Comparison of ENCODE assay signal across 18 mouse cellular contexts in genomic region chr14:103222356-103222755, GRCm38 (mm10).
DNase-seq lines count a peak whose midpoint lies in the region; ATAC-seq and TF ChIP-seq lines count a peak whose summit lies in the region.
"Had no signal": no experiment of that assay in that cellular context is flagged by ENCODE, and none has a peak within 500 bp of the region (broad histone marks: within the 10 kb centered on the region; RNA-seq: fewer than 3 reads in every experiment).

No protein-coding gene starts in this region.

- TF ChIP-seq CTCF in midbrain, postnatal 0 days (IDR thresholded peaks at IDR 0.05): no peak

- DNase-seq in forebrain, embryonic 10.5 days (ENCODE audit: extremely low spot score, low spot score): no peak
- DNase-seq in midbrain, postnatal 0 days (ENCODE audit: low spot score): peak; percentile 68
- peak; percentile 34 to 65 for DNase-seq in cerebellum, postnatal 25 days
- DNase-seq in urinary bladder, postnatal 4 days (ENCODE audit: low spot score in 2 of 2): no peak
- no peak for DNase-seq in kidney, postnatal 36 days
- DNase-seq: adrenal gland, adult 8-10 months; gastrocnemius, postnatal 36 days; heart, postnatal 10 days; kidney, adult 2 months; kidney, postnatal 14 days; lung, postnatal 10 days; thymus, postnatal 4 days had no signal

- ATAC-seq in forebrain, embryonic 12.5 days (ENCODE audit: low FRiP score): peak; percentile 53; the same call in 1 of the 2 replicates
- no peak for ATAC-seq in midbrain, postnatal 0 days (ENCODE audit: low FRiP score)
- no peak for ATAC-seq in midbrain, embryonic 16.5 days
- no peak for ATAC-seq in erythroid progenitor cell, adult 5-6 weeks (replicated peaks; ENCODE audit: low FRiP score, poor library complexity, severe bottlenecking)

- H3K4me2 ChIP-seq in forebrain, embryonic 12.5 days: no peak overlapping the region
- no peak overlapping the region for H3K4me2 ChIP-seq in midbrain, postnatal 0 days (ENCODE audit: low read depth, low read length, poor library complexity, severe bottlenecking)
- no peak overlapping the region for H3K4me2 ChIP-seq in midbrain, embryonic 16.5 days (ENCODE audit: low read length)
- H3K4me2 ChIP-seq: limb, embryonic 15.5 days; neural tube, embryonic 12.5 days had no signal

- peaks cover 52% of the 10 kb centered on the region for H3K36me3 ChIP-seq in forebrain, embryonic 12.5 days (replicated peaks)
- peaks cover 63% of the 10 kb centered on the region for H3K36me3 ChIP-seq in forebrain, embryonic 10.5 days (replicated peaks)
- peaks cover 32% of the 10 kb centered on the region for H3K36me3 ChIP-seq in midbrain, postnatal 0 days (ENCODE audit: insufficient read depth, low read length)
- peaks cover 22% of the 10 kb centered on the region for H3K36me3 ChIP-seq in midbrain, embryonic 16.5 days (ENCODE audit: control insufficient read depth, insufficient read depth, low read length)

- no peaks in the 10 kb centered on the region for H3K9me3 ChIP-seq in forebrain, embryonic 12.5 days
- no peaks in the 10 kb centered on the region for H3K9me3 ChIP-seq in forebrain, embryonic 10.5 days
- no peaks in the 10 kb centered on the region for H3K9me3 ChIP-seq in midbrain, postnatal 0 days (ENCODE audit: low read length)
- H3K9me3 ChIP-seq in midbrain, embryonic 16.5 days (replicated peaks; ENCODE audit: control insufficient read depth, low read length, poor library complexity, severe bottlenecking): no peaks in the 10 kb centered on the region
- H3K9me3 ChIP-seq: limb, embryonic 15.5 days; megakaryocyte, embryonic 14.5 days; neural tube, embryonic 12.5 days had no signal

- no peak overlapping the region for H3K9ac ChIP-seq in forebrain, embryonic 12.5 days
- no peak overlapping the region for H3K9ac ChIP-seq in midbrain, postnatal 0 days (replicated peaks; ENCODE audit: low read length, poor library complexity, severe bottlenecking)
- H3K9ac ChIP-seq in midbrain, embryonic 16.5 days (ENCODE audit: low read depth, low read length): no peak overlapping the region
- H3K9ac ChIP-seq: limb, embryonic 15.5 days; neural tube, embryonic 12.5 days had no signal

- no peak overlapping the region for H3K27ac ChIP-seq in forebrain, embryonic 12.5 days
- no peak overlapping the region for H3K27ac ChIP-seq in forebrain, embryonic 10.5 days
- no peak overlapping the region for H3K27ac ChIP-seq in midbrain, postnatal 0 days (ENCODE audit: low read depth, low read length)
- no peak overlapping the region for H3K27ac ChIP-seq in midbrain, embryonic 16.5 days (ENCODE audit: low read length)
- H3K27ac ChIP-seq: limb, embryonic 15.5 days; neural tube, embryonic 12.5 days had no signal

- 70% methylated on average over 2 of the region's 2 CpGs for WGBS in forebrain, embryonic 12.5 days
- WGBS in forebrain, embryonic 10.5 days: 85% methylated on average over 2 of the region's 2 CpGs
- 66% methylated on average over 2 of the region's 2 CpGs for WGBS in midbrain, postnatal 0 days
- WGBS in midbrain, embryonic 16.5 days: 48% methylated on average over 2 of the region's 2 CpGs

- H3K4me1 ChIP-seq in forebrain, embryonic 12.5 days: no peaks in the 10 kb centered on the region
- no peaks in the 10 kb centered on the region for H3K4me1 ChIP-seq in forebrain, embryonic 10.5 days
- H3K4me1 ChIP-seq in midbrain, postnatal 0 days (ENCODE audit: insufficient read depth, low read length): no peaks in the 10 kb centered on the region
- H3K4me1 ChIP-seq in midbrain, embryonic 16.5 days (ENCODE audit: control insufficient read depth, insufficient read depth, low read length): no peaks in the 10 kb centered on the region
- H3K4me1 ChIP-seq: limb, embryonic 15.5 days; megakaryocyte, embryonic 14.5 days; neural tube, embryonic 12.5 days had no signal

- no peak overlapping the region for H3K4me3 ChIP-seq in forebrain, embryonic 12.5 days (replicated peaks)
- H3K4me3 ChIP-seq in forebrain, embryonic 10.5 days: no peak overlapping the region
- no peak overlapping the region for H3K4me3 ChIP-seq in midbrain, postnatal 0 days (ENCODE audit: low read depth, low read length)
- no peak overlapping the region for H3K4me3 ChIP-seq in midbrain, embryonic 16.5 days (ENCODE audit: low read depth, low read length)
- H3K4me3 ChIP-seq: limb, embryonic 15.5 days; megakaryocyte, embryonic 14.5 days; neural tube, embryonic 12.5 days had no signal

- H3K27me3 ChIP-seq in forebrain, embryonic 12.5 days: no peaks in the 10 kb centered on the region
- no peaks in the 10 kb centered on the region for H3K27me3 ChIP-seq in forebrain, embryonic 10.5 days (ENCODE audit: poor library complexity, severe bottlenecking)
- H3K27me3 ChIP-seq in midbrain, postnatal 0 days (ENCODE audit: insufficient read depth, low read length): no peaks in the 10 kb centered on the region
- no peaks in the 10 kb centered on the region for H3K27me3 ChIP-seq in midbrain, embryonic 16.5 days (ENCODE audit: control insufficient read depth, insufficient read depth, low read depth, low read length)
- H3K27me3 ChIP-seq: limb, embryonic 15.5 days; megakaryocyte, embryonic 14.5 days; neural tube, embryonic 12.5 days had no signal

Comparison
In these comparisons a context has a peak if more than half of its experiments do, and no peak if none do; other contexts are left out.
1. DNase-seq: peak in midbrain, postnatal 0 days (single experiment) and cerebellum, postnatal 25 days (2 of 2); none in forebrain, embryonic 10.5 days (single experiment), urinary bladder, postnatal 4 days (0 of 2) and kidney, postnatal 36 days (0 of 2).